In the genomic region with DNA sequence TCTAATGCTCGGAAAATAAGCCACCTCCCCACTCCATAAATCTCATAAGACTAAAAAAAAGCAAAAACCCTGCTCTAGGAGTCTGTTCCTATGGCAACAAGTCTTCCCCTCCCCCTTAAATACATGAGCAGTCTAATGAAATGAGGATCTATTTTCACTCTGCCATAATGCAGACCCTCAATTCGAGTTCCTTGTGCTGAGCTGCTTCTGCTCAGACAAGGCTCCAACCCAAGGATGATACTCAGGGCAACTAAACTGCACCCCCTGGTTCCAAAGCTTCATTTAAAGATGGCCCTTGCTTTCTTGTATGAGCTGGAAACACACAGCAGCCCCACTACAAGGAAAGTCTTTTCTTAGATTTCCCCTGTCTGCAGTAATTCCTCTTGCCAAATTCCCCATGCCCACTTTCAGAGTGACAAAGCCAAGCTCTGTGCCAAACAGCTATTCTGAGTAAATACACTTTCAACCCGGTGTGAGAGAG, we compare ENCODE assay signal across 9 mouse cellular contexts. TPM values are rescaled to one million over a fixed set of nuclear protein-coding genes. Genes with fewer than 3 reads are reported as not detected.
A peak's percentile ranks its signal among the peaks of the same experiment; 100 is the strongest.
DNase-seq lines count a peak whose midpoint lies in the region; ATAC-seq and TF ChIP-seq lines count a peak whose summit lies in the region.
"Had no signal": no experiment of that assay in that cellular context is flagged by ENCODE, and none has a peak within 500 bp of the region (broad histone marks: within the 10 kb centered on the region; RNA-seq: fewer than 3 reads in every experiment).

No protein-coding gene starts in this region.

- dilution Hi-C loops in CH12.LX (cut with MboI; ENCODE audit: extremely low pct_ligation_motif_present, extremely low pct_unique_long_range_greater_than_20kb, low sequenced_read_pairs) = no loop called here

- H3K79me2 ChIP-seq in CH12.LX (replicated peaks; ENCODE audit: control insufficient read depth, extremely low read depth, insufficient read depth, poor library complexity, severe bottlenecking) = peaks cover 76% of the 10 kb centered on the region

- H3K9me3 ChIP-seq in heart, embryonic 12.5 days (replicated peaks) = no peaks in the 10 kb centered on the region
- no peaks in the 10 kb centered on the region for H3K9me3 ChIP-seq in CH12.LX (replicated peaks; ENCODE audit: low read length)
- no peaks in the 10 kb centered on the region for H3K9me3 ChIP-seq in forebrain, embryonic 15.5 days
- H3K9me3 ChIP-seq in liver, postnatal 0 days (ENCODE audit: low read length) = no peaks in the 10 kb centered on the region

- 34% methylated on average over 3 of the region's 3 CpGs for WGBS in heart, embryonic 12.5 days
- 3% methylated on average over 3 of the region's 3 CpGs for WGBS in forebrain, embryonic 15.5 days
- WGBS in liver, postnatal 0 days (ENCODE audit: insufficient replicate concordance) = 38% methylated on average over 3 of the region's 3 CpGs

- no peak overlapping the region for H3K9ac ChIP-seq in heart, embryonic 12.5 days
- H3K9ac ChIP-seq in CH12.LX (ENCODE audit: insufficient read depth, low read depth) = peak overlapping the region; percentile 55; the same call in 1 of the 2 replicates
- H3K9ac ChIP-seq in forebrain, embryonic 15.5 days (replicated peaks) = no peak overlapping the region
- H3K9ac ChIP-seq in liver, postnatal 0 days (replicated peaks) = no peak overlapping the region

- H3K36me3 ChIP-seq in heart, embryonic 12.5 days = no peaks in the 10 kb centered on the region
- H3K36me3 ChIP-seq in CH12.LX (replicated peaks in 1 of 2; ENCODE audit: control insufficient read depth in 1 of 2, insufficient read depth in 1 of 2, low read length in 1 of 2) = peaks cover 0 to 16% of the 10 kb centered on the region in 2 experiments
- H3K36me3 ChIP-seq in forebrain, embryonic 15.5 days = no peaks in the 10 kb centered on the region
- 0 out of 2 replicates have a peak, but pooled peaks cover 4% of the 10 kb centered on the region for H3K36me3 ChIP-seq in liver, postnatal 0 days (replicated peaks; ENCODE audit: insufficient read depth, low read length)

- in situ Hi-C loops in CH12.LX (cut with MboI; ENCODE audit: low pct_ligation_motif_present, low pct_unique_long_range_greater_than_20kb, low sequenced_read_pairs) = no loop called here

- TF ChIP-seq CTCF in CH12.LX (conservative IDR thresholded peaks at IDR 0.05 in 1 of 2, IDR thresholded peaks at IDR 0.05 in 1 of 2; ENCODE audit: low read depth in 2 of 2, low read length in 2 of 2) = no peak
- TF ChIP-seq CTCF in liver, postnatal 0 days (IDR thresholded peaks at IDR 0.05; ENCODE audit: low read depth) = no peak

- H3K27me3 ChIP-seq in heart, embryonic 12.5 days (replicated peaks) = no peaks in the 10 kb centered on the region
- no peaks in the 10 kb centered on the region for H3K27me3 ChIP-seq in CH12.LX (replicated peaks)
- no peaks in the 10 kb centered on the region for H3K27me3 ChIP-seq in forebrain, embryonic 15.5 days
- no peaks in the 10 kb centered on the region for H3K27me3 ChIP-seq in liver, postnatal 0 days (ENCODE audit: insufficient read depth, low read length)

- peak overlapping the region; percentile 8 for H3K4me2 ChIP-seq in heart, embryonic 12.5 days
- peak overlapping the region; percentile 95 for H3K4me2 ChIP-seq in CH12.LX (ENCODE audit: insufficient read depth, low read depth, poor library complexity, severe bottlenecking)
- H3K4me2 ChIP-seq in forebrain, embryonic 15.5 days (replicated peaks) = peak overlapping the region; percentile 10
- no peak overlapping the region for H3K4me2 ChIP-seq in liver, postnatal 0 days (ENCODE audit: low read depth, low read length)

- TF ChIP-seq EP300 in CH12.LX (IDR thresholded peaks at IDR 0.05; ENCODE audit: low read length) = 0 out of 2 replicates have a peak, but pooled peaks have one; percentile 1
- TF ChIP-seq EP300 in liver, postnatal 0 days (IDR thresholded peaks at IDR 0.05; ENCODE audit: low read depth) = no peak

- no peak; the same call in 1 of the 2 replicates for ATAC-seq in heart, embryonic 12.5 days (ENCODE audit: insufficient number of reproducible peaks, low FRiP score)
- peak; percentile 84 for ATAC-seq in forebrain, embryonic 15.5 days (replicated peaks)
- ATAC-seq in liver, postnatal 0 days = no peak

- no peak overlapping the region for H3K4me3 ChIP-seq in heart, embryonic 12.5 days
- no peak overlapping the region for H3K4me3 ChIP-seq in CH12.LX (replicated peaks in 1 of 3; ENCODE audit: low read depth in 2 of 3, low read length in 2 of 3, poor library complexity in 1 of 3)
- no peak overlapping the region for H3K4me3 ChIP-seq in forebrain, embryonic 15.5 days
- H3K4me3 ChIP-seq in liver, postnatal 0 days (ENCODE audit: low read depth, low read length) = no peak overlapping the region

- intact Hi-C loops in heart, postnatal 10 days (cut with DNase I) = loop anchor here (2.0 kb wide), 1 partner anchor 13 kb away; no protein-coding TSS in a partner anchor

- no peak for TF ChIP-seq RAD21 in CH12.LX (IDR thresholded peaks at IDR 0.05; ENCODE audit: low read depth, low read length)

- peaks cover 53% of the 10 kb centered on the region for H3K4me1 ChIP-seq in heart, embryonic 12.5 days (replicated peaks)
- peaks cover 26 to 91% of the 10 kb centered on the region in 2 experiments for H3K4me1 ChIP-seq in CH12.LX (ENCODE audit: control insufficient read depth in 1 of 2, insufficient read depth in 2 of 2)
- peaks cover 38% of the 10 kb centered on the region for H3K4me1 ChIP-seq in forebrain, embryonic 15.5 days
- H3K4me1 ChIP-seq in liver, postnatal 0 days (ENCODE audit: insufficient read depth) = peaks cover 65% of the 10 kb centered on the region

- DNase-seq in heart, postnatal 10 days = no peak
- DNase-seq in CH12.LX (ENCODE audit: extremely low read depth) = no peak
- no peak for DNase-seq in liver, postnatal 0 days
- no peak for DNase-seq in adrenal gland, postnatal 36 days
- DNase-seq in gastrocnemius, postnatal 4 days (ENCODE audit: low spot score in 2 of 2) = no peak
- DNase-seq in natural killer cell, adult 2 months (ENCODE audit: low spot score in 2 of 2) = no peak
- DNase-seq: heart, postnatal 14 days had no signal

- no peak for TF ChIP-seq POLR2A in CH12.LX (IDR thresholded peaks at IDR 0.05; ENCODE audit: low read depth, low read length)

- H3K27ac ChIP-seq in heart, embryonic 12.5 days (ENCODE audit: poor library complexity, severe bottlenecking) = peak overlapping the region; percentile 83
- peak overlapping the region; percentile 96 for H3K27ac ChIP-seq in CH12.LX (ENCODE audit: insufficient read depth, low read depth)
- peak overlapping the region; percentile 93 for H3K27ac ChIP-seq in forebrain, embryonic 15.5 days (replicated peaks)
- peak overlapping the region; percentile 66; the same call in 1 of the 2 replicates for H3K27ac ChIP-seq in liver, postnatal 0 days (ENCODE audit: low read depth)

TF ChIP-seq in CH12.LX, 34 proteins besides CTCF, POLR2A, EP300 and RAD21 (continues in another document):
- TF ChIP-seq CHD2 (IDR thresholded peaks at IDR 0.05; ENCODE audit: low read length) = no peak
- no peak for TF ChIP-seq CHD1 (IDR thresholded peaks at IDR 0.05; ENCODE audit: low read depth, low read length)
- TF ChIP-seq MYC (IDR thresholded peaks at IDR 0.05; ENCODE audit: low read depth, low read length) = no peak
- 0 out of 2 replicates have a peak, but pooled peaks have one; percentile 7 for TF ChIP-seq MAX (IDR thresholded peaks at IDR 0.05; ENCODE audit: low read length)
- no peak for TF ChIP-seq BHLHE40 (IDR thresholded peaks at IDR 0.05; ENCODE audit: low read depth, low read length)
- peak; percentile 24; the same call in 1 of the 2 replicates for TF ChIP-seq SIN3A (IDR thresholded peaks at IDR 0.05; ENCODE audit: low read length)
- TF ChIP-seq MEF2A (IDR thresholded peaks at IDR 0.05; ENCODE audit: borderline replicate concordance, low read depth, low read length) = peak; percentile 13; the same call in 1 of the 2 replicates
- TF ChIP-seq GABPA (IDR thresholded peaks at IDR 0.05; ENCODE audit: insufficient replicate concordance, low read depth, low read length) = no peak
- TF ChIP-seq ZMIZ1 (IDR thresholded peaks at IDR 0.05; ENCODE audit: low read depth, low read length) = no peak
- no peak; the same call in 1 of the 2 replicates for TF ChIP-seq MXI1 (IDR thresholded peaks at IDR 0.05; ENCODE audit: low read depth, low read length)
- TF ChIP-seq KAT2A (IDR thresholded peaks at IDR 0.05; ENCODE audit: insufficient replicate concordance, low read length) = no peak
- TF ChIP-seq TBP (conservative IDR thresholded peaks at IDR 0.05; ENCODE audit: low read depth, low read length) = no peak

RNA-seq across cellular contexts. Expression of gene Smap2, which starts 13.4 kb away (rescaled TPM):
- 19.6 and 21.1 TPM in 2 replicates for polyA plus RNA-seq in heart, embryonic 12.5 days (2016; fragmentation: Nextera tagmentation; extraction: Ambion mirVana)
- total RNA-seq in heart, postnatal 10 days (2021) = 10 to 100 TPM; 29.9 to 32.8 TPM
- total RNA-seq in CH12.LX (2012; rRNA removed) (27.4 and 29.1 TPM in 2 replicates), CH12.LX (2014; rRNA removed) (20.0 and 20.1 TPM in 2 replicates)
- polyA plus RNA-seq in CH12.LX (2012; ENCODE audit: insufficient read length, low read depth) = 110 and 111 TPM in 2 replicates
- polyA plus RNA-seq in forebrain, embryonic 15.5 days (2015; fragmentation: Nextera tagmentation; extraction: Ambion mirVana) = 37.2 and 40.1 TPM in 2 replicates
- polyA plus RNA-seq in liver, postnatal 0 days (2015; fragmentation: Nextera tagmentation; extraction: Ambion mirVana) = 14.9 and 17.1 TPM in 2 replicates
- 10 to 100 TPM; 30.8 to 32.1 TPM for total RNA-seq in adrenal gland, postnatal 36 days (2021)
- 10 to 100 TPM; 22.1 to 25.7 TPM for total RNA-seq in gastrocnemius, postnatal 4 days (2021)

RNA-seq across cellular contexts. Expression of gene Col9a2, which starts 35.5 kb away (rescaled TPM):
- polyA plus RNA-seq in heart, embryonic 12.5 days (2016; fragmentation: Nextera tagmentation; extraction: Ambion mirVana) = 10.9 and 11.6 TPM in 2 replicates
- total RNA-seq in heart, postnatal 10 days (2021) = 1 to 10 TPM; 1.1 to 1.2 TPM
- total RNA-seq in CH12.LX (2012; rRNA removed) = not detected in 2 replicates
- not detected in 2 replicates for total RNA-seq in CH12.LX (2014; rRNA removed)
- polyA plus RNA-seq in CH12.LX (2012; ENCODE audit: insufficient read length, low read depth) = not detected in 2 replicates
- polyA plus RNA-seq in forebrain, embryonic 15.5 days (2015; fragmentation: Nextera tagmentation; extraction: Ambion mirVana) = 3.2 and 5.9 TPM in 2 replicates
- 0.34 and 0.44 TPM in 2 replicates for polyA plus RNA-seq in liver, postnatal 0 days (2015; fragmentation: Nextera tagmentation; extraction: Ambion mirVana)
- under 1 TPM; 0.43 to 0.72 TPM for total RNA-seq in adrenal gland, postnatal 36 days (2021)
- 1 to 10 TPM; 2.2 to 3.8 TPM for total RNA-seq in gastrocnemius, postnatal 4 days (2021)

RNA-seq across cellular contexts. Expression of gene Zfp69, which starts 52.2 kb away (rescaled TPM):
- polyA plus RNA-seq in heart, embryonic 12.5 days (2016; fragmentation: Nextera tagmentation; extraction: Ambion mirVana) = 14.5 and 16.5 TPM in 2 replicates
- total RNA-seq in heart, postnatal 10 days (2021) = 1 to 10 TPM; 4.1 to 4.6 TPM
- total RNA-seq in CH12.LX (2012; rRNA removed) (0.71 and 0.89 TPM in 2 replicates), CH12.LX (2014; rRNA removed) (0.46 and 0.72 TPM in 2 replicates)
- polyA plus RNA-seq in CH12.LX (2012; ENCODE audit: insufficient read length, low read depth) = 1.3 and 2.2 TPM in 2 replicates
- 6.6 and 7.3 TPM in 2 replicates for polyA plus RNA-seq in forebrain, embryonic 15.5 days (2015; fragmentation: Nextera tagmentation; extraction: Ambion mirVana)
- 1.7 and 1.8 TPM in 2 replicates for polyA plus RNA-seq in liver, postnatal 0 days (2015; fragmentation: Nextera tagmentation; extraction: Ambion mirVana)
- total RNA-seq in adrenal gland, postnatal 36 days (2021) = 1 to 10 TPM; 1.8 to 2.9 TPM
- total RNA-seq in gastrocnemius, postnatal 4 days (2021) = 1 to 10 TPM; 2.9 to 3.9 TPM
